Mouse (Mus musculus): ENCODE results near the gene Acrv1. TPM values are rescaled to one million over a fixed set of nuclear protein-coding genes. Genes with fewer than 3 reads are reported as not detected.

Gene Acrv1
- polyA plus RNA-seq, 1 experiment from 2014 or later = not detected

Other genes with a start within 250 kb of the Acrv1 start
- gene Gm9513, start 217.6 kb upstream of the Acrv1 start, polyA plus RNA-seq (2016; fragmentation: Nextera tagmentation; extraction: Ambion mirVana) = not detected in 2 replicates
- gene Gm5615, start 151.3 kb upstream of the Acrv1 start, polyA plus RNA-seq (2016; fragmentation: Nextera tagmentation; extraction: Ambion mirVana) = not detected in 2 replicates
- not detected in 2 replicates for gene Gm17689, start 110.6 kb upstream of the Acrv1 start, polyA plus RNA-seq (2016; fragmentation: Nextera tagmentation; extraction: Ambion mirVana)
- gene A630095E13Rik, start 49.8 kb upstream of the Acrv1 start, polyA plus RNA-seq (2016; fragmentation: Nextera tagmentation; extraction: Ambion mirVana) = not detected in 2 replicates
- 33.9 and 50.4 TPM in 2 replicates for gene Chek1, start 33.8 kb downstream of the Acrv1 start, polyA plus RNA-seq (2016; fragmentation: Nextera tagmentation; extraction: Ambion mirVana)
- 134 and 155 TPM in 2 replicates for gene Stt3a, start 74.5 kb downstream of the Acrv1 start, polyA plus RNA-seq (2016; fragmentation: Nextera tagmentation; extraction: Ambion mirVana)
- 95.6 and 96.1 TPM in 2 replicates for gene Ei24, start 104.2 kb downstream of the Acrv1 start, polyA plus RNA-seq (2016; fragmentation: Nextera tagmentation; extraction: Ambion mirVana)
- 189 and 312 TPM in 2 replicates for gene Fez1, start 128.6 kb downstream of the Acrv1 start, polyA plus RNA-seq (2016; fragmentation: Nextera tagmentation; extraction: Ambion mirVana)